Mouse (Mus musculus) CH12.LX (cell line): ENCODE results near the gene Slc17a9.

Source experiments
- ELF1 ChIP-seq: IDR thresholded peaks from 2 replicates; pipeline ENCODE4 v1.6.1; 2014; ENCODE audit warnings: low read depth, mild to moderate bottlenecking, inconsistent platforms, low read length, improper control_type of control experiment
- ETS1 ChIP-seq: conservative IDR thresholded peaks from 2 replicates; pipeline ENCODE4 v1.6.1; 2012; ENCODE audit warnings: low read depth, mild to moderate bottlenecking, inconsistent platforms, low read length, improper control_type of control experiment, moderate library complexity
- MXI1 ChIP-seq: IDR thresholded peaks from 2 replicates; pipeline ENCODE4 v1.6.1; 2011; ENCODE audit warnings: mild to moderate bottlenecking, low read depth, low read length, improper control_type of control experiment
- MYC ChIP-seq: IDR thresholded peaks from 2 replicates; pipeline ENCODE4 v1.6.1; 2011; ENCODE audit warnings: low read depth, mild to moderate bottlenecking, improper control_type of control experiment, low read length
- SIN3A ChIP-seq: IDR thresholded peaks from 2 replicates; pipeline ENCODE4 v1.6.1; 2012; ENCODE audit warnings: low read length, improper control_type of control experiment, inconsistent platforms

GRCm38 (mm10) chr2:180703645-180704359 lies 21.3 kb upstream of the Slc17a9 start:
- TF ChIP-seq MYC (no peak), SIN3A (no peak), ETS1 (no peak), MXI1 (no peak), ELF1 (no peak)
